Mouse (Mus musculus) kidney, embryonic 15.5 days (tissue): ENCODE results near the gene Hdgf. TPM values are rescaled to one million over a fixed set of nuclear protein-coding genes. Genes with fewer than 3 reads are reported as not detected.

Experiments
- ATAC-seq: fragments of 200-750 bp; cut with Nextera tagmentation; replicated peaks from 2 replicates; pipeline ENCODE4 v1.8.0; 2017; ENCODE audit warnings: moderate TSS enrichment; ENCODE audit not compliant: low FRiP score
- H3K27ac ChIP-seq: fragments of 300-500 bp; sonication (generic); 2 replicates; pipeline ENCODE4 v1.5.1; 2015; ENCODE audit warnings: mild to moderate bottlenecking, inconsistent platforms
- H3K27me3 ChIP-seq: fragments of 300-500 bp; sonication (generic); 2 replicates; pipeline ENCODE4 v1.6.1; 2015; ENCODE audit warnings: inconsistent platforms
- H3K36me3 ChIP-seq: fragments of 300-500 bp; sonication (generic); 2 replicates; pipeline ENCODE4 v1.6.1; 2015; ENCODE audit warnings: inconsistent platforms
- H3K4me1 ChIP-seq: fragments of 300-500 bp; sonication (generic); 2 replicates; pipeline ENCODE4 v1.6.1; 2015; ENCODE audit warnings: inconsistent platforms
- H3K4me2 ChIP-seq: fragments of 300-500 bp; sonication (generic); 2 replicates; pipeline ENCODE4 v1.6.1; 2015; ENCODE audit warnings: moderate library complexity, mild to moderate bottlenecking, inconsistent platforms
- H3K4me3 ChIP-seq: fragments of 300-500 bp; sonication (generic); replicated peaks from 2 replicates; pipeline ENCODE4 v1.5.1; 2015; ENCODE audit warnings: mild to moderate bottlenecking, inconsistent platforms
- H3K9ac ChIP-seq: fragments of 300-500 bp; sonication (generic); 2 replicates; pipeline ENCODE4 v1.6.1; 2015; ENCODE audit warnings: mild to moderate bottlenecking, inconsistent platforms
- H3K9me3 ChIP-seq: fragments of 300-500 bp; sonication (generic); replicated peaks from 2 replicates; pipeline ENCODE4 v1.6.1; 2016; ENCODE audit warnings: inconsistent platforms
- WGBS: fragments of 180-500 bp; shearing (Covaris S2); methylation state at CpG from one replicate; pipeline ENCODE4 v1.1.7; 2015; ENCODE audit warnings: mixed read lengths; 5-methylcytosine and 5-hydroxymethylcytosine counted together
- polyA plus RNA-seq: library from polyadenylated mRNA; unstranded; fragments of >200 nt; fragmentation: Nextera tagmentation; extraction: Ambion mirVana; gene quantifications from 2 replicates; pipeline ENCODE4 v1.2.1, GENCODE M21; 2015

The Hdgf gene
- polyA plus RNA-seq, 1 experiment from 2014 or later: 234 TPM

- H3K9me3 ChIP-seq: no peaks in the 10 kb centered on the region
- H3K4me3 ChIP-seq: no peak overlapping the region
- H3K27me3 ChIP-seq: no peaks in the 10 kb centered on the region
- no peak overlapping the region for H3K27ac ChIP-seq
- H3K36me3 ChIP-seq: peaks cover 54% of the 10 kb centered on the region
- peaks cover 29% of the 10 kb centered on the region for H3K4me1 ChIP-seq
- no peak overlapping the region for H3K4me2 ChIP-seq
- H3K9ac ChIP-seq: no peak overlapping the region
- WGBS: 81% methylated on average over 7 of the region's 7 CpGs
- no peak for ATAC-seq
Observed at GRCm38 (mm10) chr3:87913491-87913890, 7.4 kb downstream of the Hdgf start.

DNA sequence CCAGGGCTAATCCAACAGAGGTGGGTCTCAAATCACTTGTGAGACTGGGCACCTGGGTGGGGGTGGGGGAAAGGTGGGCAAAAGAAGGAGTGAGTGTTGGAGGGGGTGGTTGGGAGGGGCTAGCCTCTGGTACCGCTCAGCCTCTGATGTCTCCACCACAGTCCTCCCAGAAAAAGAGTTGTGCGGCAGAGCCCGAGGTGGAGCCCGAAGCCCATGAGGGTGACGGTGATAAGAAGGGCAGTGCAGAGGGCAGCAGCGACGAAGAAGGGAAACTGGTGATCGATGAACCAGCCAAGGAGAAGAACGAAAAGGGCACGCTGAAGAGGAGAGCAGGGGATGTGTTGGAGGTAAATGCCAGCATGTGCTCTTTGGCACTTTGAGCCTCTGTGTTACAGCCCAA, 7.8 kb downstream of the Hdgf start:
- no peak overlapping the region for H3K27ac ChIP-seq
- no peak overlapping the region for H3K4me2 ChIP-seq
- H3K4me3 ChIP-seq: no peak overlapping the region
- peaks cover 54% of the 10 kb centered on the region for H3K36me3 ChIP-seq
- H3K4me1 ChIP-seq: peaks cover 25% of the 10 kb centered on the region
- no peak overlapping the region for H3K9ac ChIP-seq
- 94% methylated on average over 10 of the region's 10 CpGs for WGBS
- no peaks in the 10 kb centered on the region for H3K9me3 ChIP-seq
- no peaks in the 10 kb centered on the region for H3K27me3 ChIP-seq
- ATAC-seq: no peak

GRCm38 (mm10) chr3:87916990-87917389, 10.9 kb downstream of the Hdgf start:
- peaks cover 59% of the 10 kb centered on the region for H3K36me3 ChIP-seq
- H3K4me2 ChIP-seq: no peak overlapping the region
- H3K27ac ChIP-seq: no peak overlapping the region
- no peak overlapping the region for H3K4me3 ChIP-seq
- H3K4me1 ChIP-seq: peaks cover 9% of the 10 kb centered on the region
- H3K9me3 ChIP-seq: no peaks in the 10 kb centered on the region
- no peak for ATAC-seq
- 82% methylated on average over 1 of the region's 1 CpGs for WGBS
- no peaks in the 10 kb centered on the region for H3K27me3 ChIP-seq
- H3K9ac ChIP-seq: no peak overlapping the region

DNA sequence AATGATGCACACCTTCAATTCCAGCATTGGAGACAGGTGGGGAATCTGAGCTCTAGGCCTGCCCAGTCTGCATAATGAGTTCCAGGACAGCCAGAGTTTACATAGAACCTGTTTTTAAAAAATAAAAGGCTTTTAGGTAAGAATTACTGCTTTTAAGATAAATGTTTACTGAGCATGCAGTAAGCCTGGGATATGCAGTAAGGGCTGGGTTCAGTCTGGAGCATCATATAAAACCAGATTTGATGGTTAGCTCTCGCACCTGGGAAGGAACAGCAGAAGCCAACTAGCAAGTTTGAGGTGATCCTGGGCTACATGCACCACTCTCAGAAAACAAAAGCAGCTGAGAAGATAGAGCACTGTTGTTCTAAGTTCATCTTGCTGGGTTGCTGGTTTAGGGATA, 12.4 kb downstream of the Hdgf start:
- Histone ChIP-seq H3K27me3 (no peaks in the 10 kb centered on the region), H3K36me3 (peaks cover 64% of the 10 kb centered on the region), H3K4me2 (peak overlapping the region; percentile 67; the same call in 1 of the 2 replicates), H3K9me3 (no peaks in the 10 kb centered on the region), H3K27ac (peak overlapping the region; percentile 92; the same call in 1 of the 2 replicates), H3K9ac (no peak overlapping the region), H3K4me1 (peaks cover 9% of the 10 kb centered on the region), H3K4me3 (0 out of 2 replicates have a peak overlapping the region, but pooled peaks have one; percentile 66)
- 94% methylated on average over 1 of the region's 1 CpGs for WGBS
- ATAC-seq: no peak

DNA sequence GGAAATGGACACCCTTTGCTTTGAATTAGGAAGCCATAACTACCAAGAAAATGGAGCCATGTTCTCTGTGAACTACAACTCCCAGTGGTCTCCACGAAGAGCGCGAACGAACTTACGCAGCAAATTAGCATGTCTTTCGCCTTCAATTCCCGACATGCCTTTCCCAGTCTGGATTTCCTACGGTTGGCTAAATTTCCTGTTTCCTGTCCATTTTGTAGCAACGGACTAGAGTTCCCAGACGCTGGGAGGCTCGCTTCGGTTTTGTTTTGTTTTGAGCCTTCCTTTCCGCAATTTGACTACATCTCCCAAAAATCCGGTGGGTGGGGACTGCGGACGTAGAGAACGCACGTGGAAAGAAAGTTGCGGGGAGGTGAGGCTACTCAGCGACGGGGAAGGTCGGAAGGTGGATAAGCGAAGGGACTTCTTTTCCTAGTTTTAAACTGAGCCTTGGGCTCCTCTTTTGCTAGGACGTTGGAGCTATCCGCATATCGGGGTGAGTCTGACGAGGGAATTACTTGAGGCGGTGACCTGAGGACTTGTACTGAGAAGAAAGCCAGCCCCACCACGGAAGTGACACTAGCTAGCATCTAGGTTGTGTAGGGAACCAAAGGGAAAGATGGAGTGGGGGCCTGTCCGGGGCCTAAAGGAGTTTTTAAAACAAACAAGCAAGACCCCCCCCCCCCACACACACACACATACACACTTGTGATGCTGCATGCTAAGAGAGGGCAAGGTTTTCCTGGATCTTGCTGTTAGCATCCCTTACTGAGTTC, 13.4 kb downstream of the Hdgf start, which contains the start of gene Mrpl24:
Gene Mrpl24 (plus strand): TSS at position 171 of the 773 bp plus-strand sequence.
- peak within 1 kb of the TSS; percentile 67 for H3K4me2 ChIP-seq
- H3K4me3 ChIP-seq: peak within 1 kb of the TSS; percentile 66
- peaks cover 64% of the 10 kb centered on the region for H3K36me3 ChIP-seq
- peak within 1 kb of the TSS; percentile 92 for H3K27ac ChIP-seq
- H3K9me3 ChIP-seq: no peaks in the 10 kb centered on the region
- H3K9ac ChIP-seq: peak within 1 kb of the TSS; percentile 75
- peaks cover 9% of the 10 kb centered on the region for H3K4me1 ChIP-seq
- peak; percentile 91 for ATAC-seq
- H3K27me3 ChIP-seq: no peaks in the 10 kb centered on the region
- WGBS: under 1% methylated on average over 30 of the region's 30 CpGs

DNA sequence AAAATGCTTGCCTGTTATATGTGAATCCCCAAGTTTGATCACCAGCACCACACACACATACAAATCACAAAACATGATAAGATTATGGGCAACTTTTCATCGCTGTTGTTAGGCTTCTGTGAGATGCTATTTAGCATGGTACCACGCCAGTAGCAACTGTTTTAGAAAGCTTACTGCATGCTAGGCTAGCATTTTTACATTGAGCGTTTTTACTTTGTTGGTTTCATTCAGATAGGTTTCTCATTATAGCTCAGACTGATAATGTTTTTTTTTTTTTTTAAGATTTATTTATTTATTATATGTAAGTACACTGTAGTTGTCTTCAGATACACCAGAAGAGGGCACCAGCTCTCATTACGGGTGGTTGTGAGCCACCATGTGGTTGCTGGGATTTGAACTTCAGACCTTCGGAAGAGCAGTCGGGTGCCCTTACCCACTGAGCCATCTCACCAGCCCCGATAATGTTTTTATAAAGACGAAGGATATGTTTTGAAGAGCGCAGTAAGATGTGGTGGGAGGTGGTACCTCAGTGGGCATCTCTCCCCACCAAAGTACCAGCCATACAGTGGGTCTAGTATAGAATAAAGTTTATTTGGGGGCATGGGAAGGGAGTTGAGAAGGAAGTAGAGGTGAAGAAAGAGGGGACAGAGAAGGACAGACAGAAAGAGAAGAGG, 14.3 kb downstream of the Hdgf start:
- H3K36me3 ChIP-seq: peaks cover 64% of the 10 kb centered on the region
- 66% methylated on average over 9 of the region's 9 CpGs for WGBS

DNA sequence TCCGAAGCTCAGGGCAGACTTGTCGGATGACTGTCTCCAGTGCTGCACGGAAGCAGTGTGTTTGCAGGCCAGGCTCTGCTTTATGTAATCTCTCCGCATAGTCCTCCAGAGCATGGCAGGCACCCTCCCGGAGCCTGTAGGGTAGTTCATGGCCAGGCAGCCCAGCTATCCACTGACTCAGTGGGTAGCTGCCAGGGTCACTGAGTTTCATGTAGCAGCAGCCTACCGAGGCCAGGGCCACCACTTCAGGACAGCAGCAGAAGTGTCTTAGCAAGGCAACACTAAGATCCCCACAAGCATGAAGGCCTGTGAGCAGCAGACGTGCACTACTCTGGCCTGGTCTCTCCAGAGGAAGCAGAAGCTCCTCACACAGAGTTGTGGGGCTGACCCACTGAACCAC, 18.9 kb downstream of the Hdgf start:
- Histone ChIP-seq H3K27me3 (no peaks in the 10 kb centered on the region), H3K4me1 (peaks cover 18% of the 10 kb centered on the region), H3K9ac (no peak overlapping the region), H3K4me3 (no peak overlapping the region), H3K9me3 (no peaks in the 10 kb centered on the region), H3K27ac (no peak overlapping the region), H3K36me3 (peaks cover 64% of the 10 kb centered on the region), H3K4me2 (no peak overlapping the region)
- ATAC-seq: no peak
- 84% methylated on average over 7 of the region's 7 CpGs for WGBS

More for the DNA sequence above, 14.3 kb downstream of the Hdgf start:
- Histone ChIP-seq H3K27ac (no peak overlapping the region; the same call in 1 of the 2 replicates), H3K4me2 (peak overlapping the region; percentile 67), H3K4me1 (peaks cover 9% of the 10 kb centered on the region), H3K9me3 (no peaks in the 10 kb centered on the region), H3K27me3 (no peaks in the 10 kb centered on the region), H3K4me3 (peak overlapping the region; percentile 66), H3K9ac (peak overlapping the region; percentile 75)
- no peak for ATAC-seq

DNA sequence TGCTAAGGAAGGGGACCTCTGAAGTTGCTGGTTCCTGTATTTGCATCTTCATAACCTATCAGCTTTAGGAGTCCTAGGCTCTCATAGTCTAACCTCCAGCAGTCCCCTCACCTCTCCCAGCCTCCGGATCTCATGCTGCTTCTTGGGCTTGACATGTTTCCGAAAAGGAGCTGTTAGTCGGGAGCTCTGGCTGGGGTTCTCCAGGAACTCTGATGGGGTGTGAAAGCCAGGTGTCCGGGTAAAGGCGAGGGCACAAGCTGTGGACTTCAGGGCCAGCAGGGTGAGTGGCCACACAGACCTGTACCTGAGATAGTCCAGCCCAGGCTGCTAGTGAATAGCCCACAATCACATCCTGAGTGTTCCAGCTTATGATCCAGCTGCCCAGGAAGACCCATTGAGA, 21.3 kb downstream of the Hdgf start:
- Histone ChIP-seq H3K36me3 (peaks cover 66% of the 10 kb centered on the region), H3K27me3 (no peaks in the 10 kb centered on the region), H3K9me3 (no peaks in the 10 kb centered on the region), H3K4me1 (peaks cover 28% of the 10 kb centered on the region), H3K4me3 (no peak overlapping the region), H3K9ac (no peak overlapping the region), H3K4me2 (no peak overlapping the region), H3K27ac (no peak overlapping the region)
- no peak for ATAC-seq
- WGBS: 90% methylated on average over 5 of the region's 5 CpGs

DNA sequence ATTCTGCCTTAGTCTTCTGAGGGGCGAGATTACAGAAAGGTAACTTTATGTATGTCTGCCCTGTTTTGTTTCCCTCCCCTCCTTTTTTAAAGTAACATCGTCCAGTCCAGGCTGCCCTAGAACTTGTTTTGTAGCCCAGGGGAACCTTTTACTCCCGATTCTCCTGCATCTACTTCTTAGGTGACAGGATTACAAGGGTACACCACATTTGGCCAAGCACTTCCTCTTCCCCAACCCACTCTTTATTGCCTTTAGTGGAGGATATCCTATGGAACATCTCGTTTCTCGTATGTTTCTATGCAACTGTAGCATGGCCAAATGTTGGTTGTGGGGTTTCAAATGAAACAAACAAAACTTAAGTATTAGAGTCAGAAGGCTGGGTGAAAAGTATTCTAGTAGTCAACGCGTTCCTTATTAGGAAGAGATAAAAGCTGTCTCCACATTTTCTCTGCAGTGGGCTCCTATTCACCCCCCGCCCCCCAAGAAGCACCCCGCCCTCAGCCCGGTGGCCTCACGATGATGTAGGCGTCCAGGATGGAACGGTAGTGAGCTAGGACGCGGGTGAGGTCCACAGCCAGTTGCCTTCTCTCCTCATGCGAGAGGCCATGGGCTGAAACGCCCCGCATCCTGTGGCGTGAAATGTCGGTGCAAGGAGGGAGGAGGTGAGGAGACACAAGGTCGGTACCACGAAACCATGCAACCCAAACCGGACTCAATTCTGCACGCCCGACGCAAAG, 23.4 kb downstream of the Hdgf start:
- WGBS: 4% methylated on average over 26 of the region's 26 CpGs
- H3K27me3 ChIP-seq: no peaks in the 10 kb centered on the region
- peak; percentile 56 for ATAC-seq

GRCm38 (mm10) chr3:87930078-87930795, 24.1 kb downstream of the Hdgf start, which contains the start of the genes Isg20l2 and Rrnad1:
Gene Isg20l2 (plus strand): TSS chr3:87930314.
Gene Rrnad1 (minus strand): TSS chr3:87930717.
- Histone ChIP-seq H3K4me3 (peak within 1 kb of the TSS; percentile 71), H3K4me2 (peak within 1 kb of the TSS; percentile 75), H3K27ac (peak within 1 kb of the TSS; percentile 95), H3K9me3 (no peaks in the 10 kb centered on the region), H3K27me3 (no peaks in the 10 kb centered on the region), H3K4me1 (peaks cover 41% of the 10 kb centered on the region), H3K9ac (peak within 1 kb of the TSS; percentile 80), H3K36me3 (peaks cover 64% of the 10 kb centered on the region)
- peak; percentile 97 for ATAC-seq
- under 1% methylated on average over 67 of the region's 78 CpGs for whole genome bisulfite sequencing

More for the DNA sequence above, 23.4 kb downstream of the Hdgf start:
- Histone ChIP-seq H3K4me3 (peak overlapping the region; percentile 71), H3K4me1 (peaks cover 41% of the 10 kb centered on the region), H3K9ac (peak overlapping the region; percentile 80), H3K4me2 (peak overlapping the region; percentile 75), H3K9me3 (no peaks in the 10 kb centered on the region), H3K27ac (peak overlapping the region; percentile 95), H3K36me3 (peaks cover 64% of the 10 kb centered on the region)

GRCm38 (mm10) chr3:87934026-87934425, 27.9 kb downstream of the Hdgf start:
- Histone ChIP-seq H3K36me3 (peaks cover 74% of the 10 kb centered on the region), H3K4me3 (no peak overlapping the region), H3K4me1 (peaks cover 45% of the 10 kb centered on the region), H3K4me2 (no peak overlapping the region), H3K27me3 (no peaks in the 10 kb centered on the region), H3K27ac (no peak overlapping the region), H3K9ac (no peak overlapping the region), H3K9me3 (no peaks in the 10 kb centered on the region)
- no peak for ATAC-seq
- 83% methylated on average over 5 of the region's 5 CpGs for WGBS
